Mouse (Mus musculus) heart, adult 11 months (tissue): Measurements from ENCODE around the gene Cdk8.

Experiments
- DNase-seq: peaks from one replicate; pipeline ENCODE4 v3.0.0; 2022

The Cdk8 gene

GRCm38 (mm10) chr5:146234336-146234735, 3.3 kb downstream of the Cdk8 start:
- no peak for DNase-seq

GRCm38 (mm10) chr5:146238274-146238673, 7.2 kb downstream of the Cdk8 start:
- DNase-seq, result peak; percentile 64

- peak; percentile 53 for DNase-seq
These were observed 9.7 kb downstream of the Cdk8 start for GRCm38 (mm10) chr5:146240771-146241170.

GRCm38 (mm10) chr5:146241202-146241601, 10.2 kb downstream of the Cdk8 start:
- peak; percentile 34 for DNase-seq

- peak; percentile 35 for DNase-seq
These were observed 14.2 kb downstream of the Cdk8 start for GRCm38 (mm10) chr5:146245193-146245592.

GRCm38 (mm10) chr5:146245646-146246370, 14.8 kb downstream of the Cdk8 start:
- DNase-seq, result peak; percentile 51

GRCm38 (mm10) chr5:146246386-146246785, 15.4 kb downstream of the Cdk8 start:
- DNase-seq, result peak; percentile 30

GRCm38 (mm10) chr5:146247709-146248108, 16.7 kb downstream of the Cdk8 start:
- peak; percentile 70 for DNase-seq

GRCm38 (mm10) chr5:146248746-146249145, 17.7 kb downstream of the Cdk8 start:
- DNase-seq, result peak; percentile 95

GRCm38 (mm10) chr5:146250369-146251075, 19.5 kb downstream of the Cdk8 start:
- peak; percentile 66 for DNase-seq

GRCm38 (mm10) chr5:146251663-146252429, 20.8 kb downstream of the Cdk8 start:
- DNase-seq, result peak; percentile 22

- DNase-seq, result peak; percentile 85
These were observed 22.6 kb downstream of the Cdk8 start for GRCm38 (mm10) chr5:146253644-146254043.

- DNase-seq, result peak; percentile 64
These were observed 29.0 kb downstream of the Cdk8 start for GRCm38 (mm10) chr5:146260003-146260402.

- DNase-seq, result peak; percentile 18
These were observed 35.0 kb downstream of the Cdk8 start for GRCm38 (mm10) chr5:146265934-146266591.

- DNase-seq, result peak; percentile 85
These were observed 36.7 kb downstream of the Cdk8 start for GRCm38 (mm10) chr5:146267776-146268175.

- peak; percentile 63 for DNase-seq
These were observed 39.6 kb downstream of the Cdk8 start for GRCm38 (mm10) chr5:146270593-146270992.

GRCm38 (mm10) chr5:146271662-146272061, 40.6 kb downstream of the Cdk8 start:
- peak; percentile 64 for DNase-seq

GRCm38 (mm10) chr5:146273096-146273495, 42.1 kb downstream of the Cdk8 start:
- peak; percentile 61 for DNase-seq

GRCm38 (mm10) chr5:146274420-146275045, 43.5 kb downstream of the Cdk8 start:
- DNase-seq, result peak; percentile 69

- DNase-seq, result peak; percentile 54
These were observed 46.5 kb downstream of the Cdk8 start for GRCm38 (mm10) chr5:146277513-146277912.

- DNase-seq, result no peak
These were observed 49.0 kb downstream of the Cdk8 start for GRCm38 (mm10) chr5:146280012-146280411.

- DNase-seq, result peak; percentile 69
These were observed 50.3 kb downstream of the Cdk8 start for GRCm38 (mm10) chr5:146281241-146281818.
